Mouse (Mus musculus): ENCODE measurements around the gene Ski.

Ski gene

DNA sequence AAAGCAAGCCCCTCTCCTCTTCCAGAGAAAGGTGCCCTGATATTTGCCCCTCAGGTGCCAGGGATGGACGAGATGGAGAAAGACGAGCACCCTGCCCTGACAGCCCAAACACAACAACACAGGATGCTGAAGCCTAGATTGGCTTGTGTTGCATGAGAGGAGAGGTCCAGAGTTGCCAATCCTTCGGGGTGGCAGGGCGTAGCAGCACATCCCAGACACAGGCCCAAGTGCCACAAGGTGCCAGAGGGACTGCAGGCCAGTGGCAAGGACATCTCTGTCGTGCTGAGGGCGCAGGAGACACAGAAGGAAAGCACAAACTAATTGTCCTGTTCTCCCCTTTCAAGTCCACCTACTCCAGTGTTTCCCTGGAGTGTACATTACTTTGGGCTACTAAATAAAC, 8.2 kb downstream of the Ski start:
- DNase-seq (ENCODE audit: extremely low read depth, low read depth): no peak

DNA sequence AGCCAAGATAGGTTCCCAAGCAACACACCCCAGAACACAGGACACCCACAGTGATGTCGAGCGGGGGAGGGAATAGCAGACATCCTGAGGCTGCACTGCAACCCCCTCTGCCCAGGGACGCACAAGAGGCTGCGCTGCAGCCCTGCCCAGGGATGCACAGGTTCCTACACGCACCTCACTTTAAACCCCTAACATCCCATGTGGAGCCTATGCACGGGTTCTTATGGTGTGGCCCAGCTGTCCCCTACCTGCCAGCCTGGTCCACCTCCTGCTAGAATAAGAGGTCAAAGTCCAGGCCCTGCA, 8.7 kb downstream of the Ski start:
- DNase-seq (ENCODE audit: extremely low read depth, low read depth): no peak

DNA sequence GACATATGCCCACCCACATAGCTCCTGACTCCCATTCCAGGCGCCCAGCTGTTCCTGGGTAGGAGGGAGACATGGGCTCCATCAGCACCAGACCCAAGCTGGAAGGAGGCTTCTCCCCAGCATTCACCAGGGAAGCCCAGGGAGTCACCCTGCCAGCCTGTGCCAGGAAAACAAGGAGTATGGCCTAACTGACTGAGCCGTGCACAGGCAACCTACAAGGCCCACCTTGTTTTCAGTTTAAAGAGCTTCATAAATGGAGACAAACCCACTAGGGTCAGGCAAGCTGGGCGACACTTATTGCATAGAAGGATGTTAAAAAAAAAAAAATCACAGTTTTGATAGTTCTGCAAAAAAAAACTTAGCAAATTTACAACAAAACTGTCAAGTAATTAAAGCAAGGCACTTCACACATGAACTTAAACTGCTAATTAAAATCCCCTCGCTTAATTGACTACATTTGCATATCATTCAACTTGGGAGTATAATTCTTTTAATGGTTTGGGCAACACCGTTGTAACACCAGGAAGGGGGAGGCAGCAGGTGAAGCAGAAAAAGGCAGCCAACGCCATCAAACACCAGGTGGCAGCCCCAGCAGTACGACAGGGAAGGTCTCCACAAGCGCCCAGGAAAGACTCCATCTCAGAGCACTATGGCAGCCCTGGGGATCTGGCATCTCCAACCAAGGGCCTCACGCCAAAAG, 9.2 kb downstream of the Ski start:
- DNase-seq (ENCODE audit: extremely low read depth, low read depth): no peak

DNA sequence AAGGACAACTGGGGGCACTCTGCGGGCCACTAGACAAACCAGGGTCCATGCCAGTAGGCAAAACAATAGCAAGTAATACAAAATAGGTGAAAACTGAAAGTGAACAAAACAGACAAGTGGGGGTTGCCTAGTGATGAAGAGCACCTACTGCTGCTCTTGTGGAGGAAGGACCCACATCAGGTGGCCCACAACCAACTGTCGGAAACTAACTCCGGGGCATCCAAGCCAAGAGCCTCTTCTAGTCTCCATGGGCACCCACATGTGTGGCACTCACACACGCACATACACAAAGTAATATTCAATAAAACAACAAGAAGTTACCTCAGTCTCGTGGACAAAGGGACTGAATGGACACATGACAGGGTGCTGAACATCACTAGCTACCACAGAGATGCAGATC, 12.9 kb downstream of the Ski start:
- no peak for DNase-seq (ENCODE audit: extremely low read depth, low read depth)

DNA sequence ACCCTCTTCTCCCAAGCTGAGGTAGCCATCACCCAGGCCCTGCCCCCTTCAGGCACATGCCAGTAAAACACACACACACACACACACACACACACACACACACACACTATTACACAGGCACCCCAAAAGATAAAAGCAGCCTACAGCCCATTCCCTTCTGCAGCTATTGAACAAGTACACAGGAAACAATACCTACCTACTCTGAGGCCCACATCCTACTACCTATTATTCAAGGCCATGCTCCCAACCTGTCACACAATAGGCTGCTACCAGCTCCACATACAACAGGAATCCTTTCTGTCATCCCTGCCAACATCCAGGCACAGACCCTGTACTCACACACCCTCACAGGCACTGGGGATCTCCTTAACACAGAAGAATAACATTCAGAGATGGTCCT, 13.3 kb downstream of the Ski start:
- no peak for DNase-seq (ENCODE audit: extremely low read depth, low read depth)

DNA sequence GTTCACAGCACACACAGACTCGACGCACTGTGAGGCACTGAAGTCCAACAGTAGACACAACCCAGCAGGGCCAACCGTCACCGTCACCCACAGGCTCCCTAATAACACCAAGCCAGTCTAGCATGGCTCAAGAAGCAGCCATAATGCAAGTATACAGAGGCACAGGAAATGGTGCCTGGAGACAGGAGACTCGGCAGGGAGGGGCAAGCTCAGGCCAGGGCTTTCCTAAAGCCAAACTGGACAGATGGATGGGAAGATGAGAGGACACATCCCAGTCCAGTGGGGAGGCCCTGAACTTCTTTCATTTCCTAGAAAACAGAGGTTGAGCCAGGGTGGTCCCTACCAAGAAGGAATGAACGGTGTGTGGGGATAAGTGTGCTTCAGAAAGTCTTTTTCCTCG, 13.8 kb downstream of the Ski start:
- DNase-seq (ENCODE audit: extremely low read depth, low read depth): no peak

DNA sequence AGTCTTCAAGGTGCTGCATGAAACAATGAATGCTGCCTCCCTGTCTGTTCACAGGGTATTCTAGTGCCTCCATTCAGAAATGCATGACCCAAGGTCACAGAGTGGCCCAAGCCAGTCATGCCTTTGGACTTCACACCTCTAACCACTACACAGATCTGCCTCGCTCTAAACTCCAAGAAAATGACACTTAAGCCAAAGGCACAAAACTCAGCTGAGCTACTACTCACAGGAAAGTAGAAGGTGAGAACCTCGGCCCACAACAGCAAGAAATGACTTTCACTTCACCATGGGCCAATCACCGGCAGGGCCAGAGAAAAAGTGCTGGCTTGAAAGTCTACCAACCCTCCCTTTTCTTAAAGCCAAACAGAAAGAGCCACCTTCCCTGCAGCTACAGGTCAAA, 14.6 kb downstream of the Ski start:
- no peak for DNase-seq (ENCODE audit: extremely low read depth, low read depth)

DNA sequence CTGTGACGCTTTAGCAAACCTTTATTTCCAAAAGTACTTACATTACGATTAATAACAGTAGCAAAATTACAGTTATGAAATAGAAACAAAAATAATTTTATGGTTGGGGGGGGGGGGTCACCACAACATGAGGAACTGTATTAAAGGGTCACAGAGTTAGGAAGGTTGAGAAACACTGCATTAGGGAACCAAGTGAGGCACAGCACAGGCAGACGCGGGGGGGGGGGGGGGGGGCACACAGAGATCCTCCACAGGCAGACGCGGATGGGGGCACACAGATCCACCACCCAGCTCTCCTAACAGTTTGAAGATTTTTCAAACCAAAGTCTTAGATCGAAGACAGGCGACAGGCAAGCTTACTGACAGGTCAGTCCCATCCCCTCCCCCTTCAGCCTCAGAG, 15.9 kb downstream of the Ski start:
- DNase-seq (ENCODE audit: extremely low read depth, low read depth): no peak

DNA sequence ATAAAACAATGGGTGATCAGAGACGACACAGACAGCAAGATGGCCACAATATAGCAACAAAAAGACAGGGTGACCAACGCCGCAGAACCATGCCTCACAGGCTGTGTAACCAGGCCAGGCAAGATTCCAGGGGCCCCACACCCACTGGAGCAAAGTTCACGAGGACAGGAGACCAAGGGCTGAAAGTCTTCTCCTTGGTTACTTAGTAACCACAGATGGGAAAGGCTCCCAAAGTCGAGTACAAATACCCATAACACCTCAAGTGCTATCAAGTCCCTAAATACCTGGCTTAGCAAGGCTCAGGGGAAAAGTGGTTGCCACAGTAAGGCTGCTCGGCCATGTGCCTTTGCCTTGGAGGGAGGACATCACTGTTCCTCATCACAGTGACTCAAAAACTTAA, 16.5 kb downstream of the Ski start:
- no peak for DNase-seq (ENCODE audit: extremely low read depth, low read depth)

DNA sequence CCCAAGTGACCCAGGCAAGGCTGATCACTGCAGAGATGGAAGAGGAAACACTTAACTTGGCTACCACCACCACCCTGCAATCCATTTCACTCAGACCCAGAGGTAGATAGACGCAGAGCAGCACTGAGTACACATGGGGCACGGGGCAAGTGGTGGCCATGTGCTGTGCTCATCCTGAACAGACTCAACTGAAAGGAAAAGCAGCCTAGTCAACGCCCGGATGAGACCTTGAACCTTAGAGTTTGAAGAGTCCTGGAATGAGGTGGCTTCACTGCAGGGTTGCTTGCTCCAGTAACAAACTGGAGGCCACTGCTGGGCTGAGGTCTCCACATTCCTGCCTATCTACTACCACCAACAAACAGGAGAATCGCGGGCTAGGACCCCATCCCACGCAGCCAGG, 20.6 kb downstream of the Ski start:
- no peak for DNase-seq (ENCODE audit: extremely low read depth, low read depth)

DNA sequence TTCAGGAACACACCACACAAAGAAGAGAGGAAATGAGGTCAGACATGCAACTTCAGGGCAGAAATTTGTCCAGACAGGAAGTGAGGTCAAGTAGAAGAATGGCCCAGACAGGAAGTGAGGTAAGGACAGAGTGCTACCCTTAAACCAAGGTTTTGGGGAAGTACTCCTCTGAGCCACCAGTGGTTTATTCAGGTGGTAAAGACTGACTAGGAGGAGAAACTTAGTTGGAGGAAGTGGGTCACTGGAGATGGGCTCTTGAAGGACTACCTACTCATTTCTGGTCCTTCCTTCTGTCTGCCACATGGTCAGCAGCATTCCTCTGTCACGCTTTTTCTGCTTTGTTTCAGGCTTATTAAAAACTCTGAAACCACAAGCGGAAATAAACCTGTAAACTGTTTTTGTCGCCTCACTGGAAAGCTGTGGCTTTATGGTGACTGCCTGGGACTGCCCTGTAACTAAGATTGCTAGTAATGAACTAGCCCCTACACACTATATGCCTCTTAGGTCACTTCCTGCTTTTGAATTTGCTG, 21.5 kb downstream of the Ski start:
- DNase-seq (ENCODE audit: extremely low read depth, low read depth): peak; percentile 63

DNA sequence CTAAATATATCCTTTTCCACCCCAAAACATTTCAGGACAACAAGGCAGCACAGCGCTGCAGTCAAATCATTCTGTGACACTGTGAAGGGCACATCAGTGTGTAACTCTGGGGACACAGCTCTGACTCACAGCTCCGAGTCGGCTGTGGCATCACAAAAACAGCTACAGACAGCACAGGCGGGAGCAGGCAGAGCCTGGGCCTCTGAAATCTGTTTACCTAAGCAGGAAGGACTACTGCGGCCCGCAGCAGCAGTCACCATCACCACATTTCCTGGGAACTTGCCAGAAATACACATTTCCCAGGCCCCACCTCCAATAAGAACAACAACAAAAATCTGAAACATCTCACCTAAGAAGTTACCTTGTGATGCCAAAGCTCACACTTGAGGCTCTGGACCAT, 24.7 kb downstream of the Ski start:
- DNase-seq (ENCODE audit: extremely low read depth, low read depth): no peak

DNA sequence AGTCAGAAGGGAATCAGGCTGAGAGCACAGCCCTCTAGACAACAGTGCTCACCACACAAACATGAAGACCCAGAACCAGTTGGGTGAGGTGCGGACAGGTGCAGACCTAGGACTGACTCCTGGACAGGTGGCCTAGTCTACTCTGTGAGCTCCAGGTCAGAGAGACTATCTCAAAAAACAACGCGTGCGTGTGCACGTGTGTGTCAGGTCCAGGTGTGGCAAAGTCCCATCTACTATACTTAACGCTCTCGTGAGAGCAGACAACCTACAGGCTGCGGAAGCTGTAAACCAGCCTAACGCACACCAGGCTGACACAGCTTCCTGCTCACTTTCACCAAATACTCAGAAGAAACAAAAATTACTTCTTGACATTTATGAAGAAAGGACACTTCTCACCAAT, 27.2 kb downstream of the Ski start:
- no peak for DNase-seq (ENCODE audit: extremely low read depth, low read depth)

DNA sequence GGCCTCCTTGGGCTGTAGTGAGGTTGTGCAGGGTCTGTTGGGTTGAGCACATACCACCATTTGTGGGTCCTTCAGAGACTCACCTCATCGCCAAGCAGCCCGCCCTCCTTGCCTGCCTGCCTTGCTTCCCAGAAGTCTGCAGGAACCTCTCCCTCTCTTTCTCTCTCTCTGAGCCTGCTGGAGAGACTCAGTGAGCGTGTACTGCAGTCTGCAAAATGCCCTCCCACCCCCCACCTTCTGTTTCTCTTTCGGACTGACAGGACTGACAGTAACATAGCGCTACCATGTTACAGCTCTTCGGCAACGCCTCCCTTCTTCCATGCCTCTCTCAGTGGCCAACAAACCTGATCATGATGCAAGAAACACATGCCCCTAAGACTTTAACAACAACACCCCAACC, 32.1 kb downstream of the Ski start:
- no peak for DNase-seq (ENCODE audit: extremely low read depth, low read depth)

DNA sequence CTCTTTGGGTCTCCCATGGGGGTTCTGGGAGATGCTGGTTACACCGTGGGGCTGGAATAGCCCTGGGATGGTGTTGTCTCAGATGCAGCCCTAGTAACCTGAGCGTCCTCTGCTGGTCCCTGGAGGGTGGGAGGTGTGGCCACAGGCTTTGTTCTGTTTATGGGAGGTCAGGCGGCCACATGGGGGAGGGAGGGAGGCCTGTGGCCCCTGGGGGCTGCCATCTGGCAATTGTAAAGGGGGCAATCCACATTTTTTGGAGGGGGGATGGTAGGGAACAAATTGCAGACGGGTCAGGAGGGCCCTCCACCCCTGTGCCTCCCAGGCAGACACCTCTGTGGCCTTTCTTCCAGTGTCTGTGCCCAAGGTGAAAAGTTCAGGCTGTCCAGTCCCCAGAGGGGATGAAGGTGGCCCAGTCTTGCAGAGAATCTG, 32.7 kb downstream of the Ski start:
- DNase-seq (ENCODE audit: extremely low read depth, low read depth): no peak

DNA sequence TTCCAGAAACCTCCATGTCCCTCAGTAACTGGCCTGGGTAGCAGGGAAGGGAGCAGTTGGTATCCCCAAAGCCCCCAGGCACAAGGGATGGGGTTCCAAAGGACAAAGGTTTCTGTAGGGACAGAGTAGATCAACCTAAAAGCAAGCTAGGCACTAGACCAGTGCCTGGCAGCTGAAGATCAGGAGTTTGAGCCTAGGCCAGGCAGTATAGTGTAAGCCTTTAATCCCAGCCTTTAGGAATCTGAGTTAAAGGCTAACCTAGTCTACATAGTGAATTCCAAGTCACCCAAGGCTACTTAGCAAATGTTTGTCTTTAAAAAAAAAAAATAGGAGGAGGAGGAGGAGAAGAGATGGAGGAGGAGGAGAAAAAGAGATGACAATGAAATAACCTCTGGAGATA, 33.6 kb downstream of the Ski start:
- no peak for DNase-seq (ENCODE audit: extremely low read depth, low read depth)

DNA sequence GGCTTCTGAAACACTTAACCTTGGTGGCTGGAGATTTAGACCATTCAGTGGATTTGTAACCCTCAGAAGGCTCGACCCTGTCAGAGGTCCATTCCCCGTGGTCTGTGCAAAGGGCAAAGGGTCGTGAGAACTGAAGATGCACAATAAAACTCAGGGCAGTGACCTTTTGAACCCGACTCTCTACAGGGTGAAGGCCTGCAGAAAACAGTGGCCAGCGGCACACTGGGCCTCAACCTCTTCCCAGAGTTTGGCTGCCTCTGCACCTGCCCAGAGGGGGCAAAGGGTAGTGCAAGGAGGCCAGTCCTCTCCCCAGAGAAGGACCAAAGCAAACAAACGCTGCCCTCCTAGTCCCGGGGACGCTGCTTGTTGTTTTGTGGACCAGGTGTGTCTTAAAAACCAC, 34.1 kb downstream of the Ski start:
- no peak for DNase-seq (ENCODE audit: extremely low read depth, low read depth)

DNA sequence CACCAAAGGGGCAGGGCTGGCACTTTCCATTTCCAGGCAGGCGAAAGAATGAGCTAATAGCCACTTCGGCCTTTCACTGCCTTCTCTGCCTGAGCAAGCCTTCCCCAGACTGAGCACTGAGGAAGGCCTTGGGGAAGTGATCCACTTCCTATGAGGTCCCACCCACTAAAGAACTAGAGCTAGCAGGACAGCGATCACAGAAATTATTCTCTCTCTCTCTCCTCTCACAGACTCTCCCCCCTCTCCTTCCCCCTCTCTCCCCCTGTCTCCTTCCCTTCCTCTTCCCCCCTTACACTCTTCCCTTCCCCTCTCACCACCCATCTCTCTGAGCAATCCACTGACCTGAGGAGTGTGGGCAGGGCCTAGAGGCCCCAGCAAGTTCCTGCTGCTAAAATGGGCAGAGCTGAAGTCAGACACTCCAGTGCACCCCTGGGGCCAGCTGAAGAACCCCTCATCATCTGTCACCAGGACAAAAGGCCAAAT, 35.2 kb downstream of the Ski start:
- no peak for DNase-seq (ENCODE audit: extremely low read depth, low read depth)

DNA sequence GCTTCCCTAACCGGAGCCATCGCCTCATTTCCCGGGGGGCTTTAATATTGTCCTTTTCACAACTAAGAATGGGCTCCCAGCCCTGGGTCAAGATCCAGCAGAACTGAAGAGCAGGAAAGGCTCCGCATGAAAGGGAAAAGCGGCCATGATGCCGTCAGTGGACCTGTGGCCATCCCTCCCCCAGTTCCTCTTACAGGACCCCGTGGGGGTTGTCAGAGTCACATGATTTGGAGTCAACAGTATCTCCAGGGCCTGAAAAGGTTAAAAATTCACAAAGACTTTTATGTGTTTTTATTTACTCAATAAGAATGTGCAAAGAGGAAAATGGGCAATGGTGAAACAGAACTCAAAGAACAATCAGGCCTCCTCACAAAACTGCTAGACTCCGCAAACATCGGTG, 36.5 kb downstream of the Ski start:
- no peak for DNase-seq (ENCODE audit: extremely low read depth, low read depth)

DNA sequence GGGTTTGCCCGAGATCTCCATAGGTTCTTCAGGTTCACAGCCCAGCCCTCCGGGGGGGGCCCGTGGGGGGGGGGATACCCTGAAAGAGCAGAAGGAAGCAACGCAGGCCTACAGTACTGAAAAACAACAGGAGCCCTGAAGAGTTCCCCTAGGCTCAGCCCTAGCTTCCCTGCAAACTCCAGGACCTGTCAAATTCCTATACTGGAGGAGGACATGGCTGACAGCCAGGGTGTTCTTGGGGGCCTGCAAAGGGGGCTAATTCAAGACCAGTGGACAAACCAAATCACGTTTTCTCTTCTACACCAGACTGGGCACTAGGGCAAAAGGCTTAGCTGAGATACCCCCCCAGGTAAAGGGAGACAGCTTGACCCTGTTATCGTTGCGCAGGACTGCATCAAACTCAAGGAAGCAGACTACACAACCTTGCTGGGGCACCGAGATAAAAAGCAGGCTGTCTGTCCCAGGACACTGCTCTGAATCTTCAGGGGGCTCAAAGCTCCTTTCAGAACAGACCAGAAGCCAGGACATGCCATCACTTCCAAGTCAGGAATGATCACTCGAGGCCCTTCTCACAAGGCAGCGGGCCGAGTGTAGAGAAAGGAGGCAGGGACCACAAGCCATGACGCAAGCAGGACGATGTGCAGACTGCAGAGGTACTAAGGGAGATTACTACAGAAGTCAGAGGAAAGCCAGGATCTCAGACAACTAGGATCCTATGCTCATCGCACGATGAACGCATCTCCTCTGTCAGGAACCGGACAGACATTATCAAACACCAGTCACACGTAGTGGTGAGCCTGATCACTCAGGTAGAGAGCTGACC, 37.9 kb downstream of the Ski start:
- DNase-seq (ENCODE audit: extremely low read depth, low read depth): no peak

DNA sequence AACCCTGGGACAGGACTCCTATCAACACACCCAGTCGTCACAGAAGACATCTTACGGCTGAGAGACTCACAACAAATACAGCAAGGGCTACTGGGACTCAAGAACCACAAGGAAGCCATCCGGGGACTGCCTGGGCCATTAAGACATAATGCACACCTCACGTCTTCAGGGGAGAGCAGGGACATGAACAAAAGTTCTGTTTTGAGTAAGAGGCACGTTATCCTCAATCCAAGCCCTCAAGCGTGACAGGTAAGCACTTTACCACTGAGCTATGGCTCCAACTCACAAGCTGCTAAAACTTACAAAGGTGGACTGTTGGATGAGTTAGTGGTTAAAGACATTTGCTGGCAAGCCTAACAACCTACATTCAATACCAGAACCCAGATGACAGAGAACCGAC, 39.2 kb downstream of the Ski start:
- DNase-seq (ENCODE audit: extremely low read depth, low read depth): no peak

DNA sequence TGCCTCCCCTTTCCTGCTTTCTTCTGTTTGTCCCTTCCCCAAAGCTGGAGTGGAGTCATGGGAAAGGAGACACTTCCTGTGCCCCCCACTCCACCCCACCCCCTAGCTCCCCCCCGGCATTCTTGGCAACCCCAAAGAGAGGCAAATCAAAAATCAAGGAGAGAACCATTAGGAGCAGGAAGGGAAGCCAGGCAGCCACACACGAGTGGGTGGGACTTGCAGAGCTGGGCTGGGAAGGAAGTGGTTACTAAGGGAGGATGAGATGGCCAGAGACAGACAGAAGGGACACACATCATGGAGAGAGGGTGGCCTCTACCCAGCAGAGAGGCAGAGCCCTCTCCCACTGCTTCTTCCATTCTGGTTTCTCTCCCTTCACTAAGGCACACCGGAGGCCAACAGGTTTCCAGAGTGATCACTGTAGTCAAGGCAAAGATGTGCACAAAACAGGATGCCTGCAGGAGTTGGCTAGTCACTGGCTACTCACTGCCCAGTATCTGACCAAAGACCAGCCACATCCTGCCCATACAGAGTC, 43.3 kb downstream of the Ski start:
- no peak for DNase-seq (ENCODE audit: extremely low read depth, low read depth)

DNA sequence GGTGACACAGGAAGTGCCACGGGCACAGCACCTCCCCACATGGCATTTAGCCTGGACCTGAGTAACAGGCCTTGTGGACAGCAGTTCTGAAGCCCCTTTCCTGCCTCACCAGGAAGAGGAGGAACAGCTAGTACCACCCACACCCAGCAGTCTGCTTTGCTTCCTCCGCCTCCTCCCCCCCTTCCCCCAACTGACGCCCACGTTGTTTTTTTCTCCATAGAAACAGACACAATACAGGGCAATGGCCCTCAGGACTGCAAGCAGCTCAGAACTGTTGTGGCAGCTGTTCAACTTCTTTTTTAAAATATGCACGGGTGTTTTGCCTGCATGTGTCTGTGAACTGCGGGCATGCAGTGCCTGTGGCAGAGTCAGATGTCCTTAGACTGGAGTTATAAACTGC, 44.1 kb downstream of the Ski start:
- no peak for DNase-seq (ENCODE audit: extremely low read depth, low read depth)
